Mouse (Mus musculus) liver, embryonic 11.5 days (tissue): ENCODE results near the gene Sdr39u1. TPM values are rescaled to one million over a fixed set of nuclear protein-coding genes. Genes with fewer than 3 reads are reported as not detected.

ENCODE experiments used
- ATAC-seq: fragments of 200-750 bp; cut with Nextera tagmentation; replicated peaks from 2 replicates; pipeline ENCODE4 v1.8.0; 2017; ENCODE audit warnings: moderate number of reproducible peaks, mild to moderate bottlenecking, moderate TSS enrichment, moderate library complexity; ENCODE audit not compliant: low FRiP score
- DNase-seq: peaks from one replicate; pipeline ENCODE4 v3.0.0-alpha.2; 2017; ENCODE audit warnings: low spot score
- H3K27ac ChIP-seq: fragments of 300-500 bp; sonication (generic); 2 replicates; pipeline ENCODE4 v1.5.1; 2014; ENCODE audit warnings: mild to moderate bottlenecking, low read depth, low read length, control low read depth
- H3K27me3 ChIP-seq: fragments of 300-500 bp; sonication (generic); replicated peaks from 2 replicates; pipeline ENCODE4 v1.6.1; 2014; ENCODE audit warnings: low read length, mixed read lengths; ENCODE audit not compliant: control insufficient read depth, insufficient read depth
- H3K36me3 ChIP-seq: fragments of 300-500 bp; sonication (generic); 2 replicates; pipeline ENCODE4 v1.6.1; 2014; ENCODE audit warnings: mild to moderate bottlenecking, low read length, moderate library complexity, mixed read lengths; ENCODE audit not compliant: control insufficient read depth, insufficient read depth
- H3K4me1 ChIP-seq: fragments of 300-500 bp; sonication (generic); replicated peaks from 2 replicates; pipeline ENCODE4 v1.6.1; 2014; ENCODE audit warnings: low read length, mixed read lengths; ENCODE audit not compliant: control insufficient read depth, insufficient read depth
- H3K4me2 ChIP-seq: fragments of 300-500 bp; sonication (generic); 2 replicates; pipeline ENCODE4 v1.6.1; 2014; ENCODE audit warnings: mild to moderate bottlenecking, control low read depth, moderate library complexity
- H3K4me3 ChIP-seq: fragments of 300-500 bp; sonication (generic); 2 replicates; pipeline ENCODE4 v1.5.1; 2014; ENCODE audit warnings: low read depth, low read length, control low read depth
- H3K9ac ChIP-seq: fragments of 300-500 bp; sonication (generic); 2 replicates; pipeline ENCODE4 v1.6.1; 2014; ENCODE audit warnings: low read depth, low read length, control low read depth
- H3K9me3 ChIP-seq: fragments of 300-500 bp; sonication (generic); 2 replicates; pipeline ENCODE4 v1.6.1; 2016; ENCODE audit warnings: low read length, inconsistent platforms, mixed read lengths; ENCODE audit not compliant: control insufficient read depth
- WGBS: fragments of 180-500 bp; shearing (Covaris S2); extraction: QIAGEN DNeasy Blood & Tissue Kit; methylation state at CpG from one replicate; pipeline ENCODE4 v1.1.7; 2014; 5-methylcytosine and 5-hydroxymethylcytosine counted together
- polyA plus RNA-seq: library from polyadenylated mRNA; unstranded; fragments of >200 nt; fragmentation: Nextera tagmentation; extraction: Ambion mirVana; gene quantifications from 2 replicates; pipeline ENCODE4 v1.2.1, GENCODE M21; 2014

Sdr39u1 gene
- polyA plus RNA-seq, 1 experiment from 2014 or later: 30.5 TPM

- DNase-seq (no peak), ATAC-seq (no peak)
- Histone ChIP-seq H3K27me3 (no peaks in the 10 kb centered on the region), H3K9ac (no peak overlapping the region), H3K36me3 (peaks cover 42% of the 10 kb centered on the region), H3K27ac (no peak overlapping the region), H3K9me3 (no peaks in the 10 kb centered on the region), H3K4me3 (no peak overlapping the region), H3K4me1 (no peaks in the 10 kb centered on the region; the same call in 1 of the 2 replicates), H3K4me2 (no peak overlapping the region)
- 86% methylated on average over 14 of the region's 14 CpGs for WGBS
Observed at GRCm38 (mm10) chr14:55868230-55869026, 31.7 kb downstream of the Sdr39u1 start.

GRCm38 (mm10) chr14:55866962-55867361, 33.1 kb downstream of the Sdr39u1 start:
- Histone ChIP-seq H3K9me3 (no peaks in the 10 kb centered on the region), H3K4me3 (no peak overlapping the region), H3K36me3 (peaks cover 40% of the 10 kb centered on the region), H3K9ac (no peak overlapping the region), H3K4me2 (no peak overlapping the region), H3K27me3 (no peaks in the 10 kb centered on the region), H3K27ac (no peak overlapping the region), H3K4me1 (peaks cover 5% of the 10 kb centered on the region; the same call in 1 of the 2 replicates)
- DNase-seq (no peak), ATAC-seq (no peak)
- 40% methylated on average over 4 of the region's 4 CpGs for WGBS

- Histone ChIP-seq H3K4me3 (no peak overlapping the region), H3K9ac (no peak overlapping the region), H3K36me3 (peaks cover 21% of the 10 kb centered on the region; the same call in 1 of the 2 replicates), H3K4me2 (no peak overlapping the region), H3K4me1 (peaks cover 16% of the 10 kb centered on the region), H3K27ac (no peak overlapping the region), H3K27me3 (no peaks in the 10 kb centered on the region), H3K9me3 (no peaks in the 10 kb centered on the region)
- ATAC-seq: peak; percentile 40; the same call in 1 of the 2 replicates
- 41% methylated on average over 7 of the region's 7 CpGs for WGBS
- DNase-seq: peak; percentile 75
Observed at GRCm38 (mm10) chr14:55863773-55864172, 36.3 kb downstream of the Sdr39u1 start.

GRCm38 (mm10) chr14:55862970-55863369, 37.1 kb downstream of the Sdr39u1 start:
- Histone ChIP-seq H3K27ac (no peak overlapping the region), H3K4me1 (peaks cover 16% of the 10 kb centered on the region), H3K36me3 (peaks cover 16% of the 10 kb centered on the region; the same call in 1 of the 2 replicates), H3K27me3 (no peaks in the 10 kb centered on the region), H3K9me3 (no peaks in the 10 kb centered on the region), H3K4me3 (no peak overlapping the region), H3K9ac (no peak overlapping the region), H3K4me2 (no peak overlapping the region)
- 90% methylated on average over 10 of the region's 10 CpGs for WGBS
- DNase-seq: no peak
- no peak for ATAC-seq

- WGBS: 87% methylated on average over 6 of the region's 6 CpGs
- peaks cover 13% of the 10 kb centered on the region; the same call in 1 of the 2 replicates for H3K36me3 ChIP-seq
- H3K27me3 ChIP-seq: no peaks in the 10 kb centered on the region
- DNase-seq (no peak), ATAC-seq (no peak)
- H3K9ac ChIP-seq: no peak overlapping the region
- H3K4me1 ChIP-seq: peaks cover 20% of the 10 kb centered on the region
- no peaks in the 10 kb centered on the region for H3K9me3 ChIP-seq
- H3K27ac ChIP-seq: no peak overlapping the region
- H3K4me3 ChIP-seq: no peak overlapping the region
- H3K4me2 ChIP-seq: no peak overlapping the region
Observed at GRCm38 (mm10) chr14:55862186-55862585, 37.9 kb downstream of the Sdr39u1 start.

- DNase-seq (no peak), ATAC-seq (no peak)
- WGBS: 49% methylated on average over 4 of the region's 4 CpGs
- H3K4me1 ChIP-seq: peaks cover 55% of the 10 kb centered on the region
- H3K9me3 ChIP-seq: no peaks in the 10 kb centered on the region
- peak overlapping the region; percentile 31 for H3K4me2 ChIP-seq
- no peak overlapping the region for H3K4me3 ChIP-seq
- no peak overlapping the region for H3K9ac ChIP-seq
- no peak overlapping the region for H3K27ac ChIP-seq
- H3K27me3 ChIP-seq: no peaks in the 10 kb centered on the region
- H3K36me3 ChIP-seq: no peaks in the 10 kb centered on the region
Observed at GRCm38 (mm10) chr14:55857588-55857987, 42.5 kb downstream of the Sdr39u1 start.

GRCm38 (mm10) chr14:55855101-55855561, 45.0 kb downstream of the Sdr39u1 start:
- Histone ChIP-seq H3K36me3 (no peaks in the 10 kb centered on the region), H3K27ac (peak overlapping the region; percentile 91), H3K9ac (peak overlapping the region; percentile 74), H3K9me3 (no peaks in the 10 kb centered on the region), H3K27me3 (no peaks in the 10 kb centered on the region; the same call in 1 of the 2 replicates), H3K4me1 (peaks cover 47% of the 10 kb centered on the region), H3K4me2 (peak overlapping the region; percentile 87), H3K4me3 (peak overlapping the region; percentile 63)
- peak; percentile 43 for DNase-seq
- ATAC-seq: peak; percentile 36
- 7% methylated on average over 4 of the region's 4 CpGs for WGBS

GRCm38 (mm10) chr14:55854406-55855100, 45.5 kb downstream of the Sdr39u1 start:
- Histone ChIP-seq H3K4me2 (peak overlapping the region; percentile 87), H3K9me3 (no peaks in the 10 kb centered on the region), H3K4me3 (peak overlapping the region; percentile 63), H3K27me3 (no peaks in the 10 kb centered on the region; the same call in 1 of the 2 replicates), H3K9ac (peak overlapping the region; percentile 74), H3K27ac (peak overlapping the region; percentile 91), H3K36me3 (no peaks in the 10 kb centered on the region), H3K4me1 (peaks cover 47% of the 10 kb centered on the region)
- WGBS: 5% methylated on average over 9 of the region's 9 CpGs
- DNase-seq (no peak), ATAC-seq (no peak)
